Mouse (Mus musculus): ENCODE data around the gene Samm50.

The Samm50 gene

DNA sequence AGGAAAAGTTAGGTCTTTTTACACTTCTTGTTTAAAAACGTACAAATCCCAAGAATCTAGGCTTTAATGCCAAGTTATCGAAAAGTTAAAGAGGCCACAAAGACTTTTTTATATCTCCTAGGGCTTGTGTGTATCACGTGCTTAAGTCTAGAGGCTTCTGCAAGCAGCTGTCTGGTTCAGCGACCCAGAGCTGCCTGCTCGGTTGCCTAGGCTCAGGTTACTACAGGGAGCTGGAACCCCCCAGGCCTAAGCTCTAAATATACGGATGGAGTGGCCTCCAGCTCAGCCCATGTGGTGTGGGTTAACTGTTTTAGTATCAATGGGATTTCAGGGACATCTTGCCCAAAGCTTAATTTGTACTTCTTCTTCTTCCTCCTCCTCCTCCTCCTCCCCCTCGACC is 49.5 kb downstream of the Samm50 start:
- DNase-seq = no peak

DNA sequence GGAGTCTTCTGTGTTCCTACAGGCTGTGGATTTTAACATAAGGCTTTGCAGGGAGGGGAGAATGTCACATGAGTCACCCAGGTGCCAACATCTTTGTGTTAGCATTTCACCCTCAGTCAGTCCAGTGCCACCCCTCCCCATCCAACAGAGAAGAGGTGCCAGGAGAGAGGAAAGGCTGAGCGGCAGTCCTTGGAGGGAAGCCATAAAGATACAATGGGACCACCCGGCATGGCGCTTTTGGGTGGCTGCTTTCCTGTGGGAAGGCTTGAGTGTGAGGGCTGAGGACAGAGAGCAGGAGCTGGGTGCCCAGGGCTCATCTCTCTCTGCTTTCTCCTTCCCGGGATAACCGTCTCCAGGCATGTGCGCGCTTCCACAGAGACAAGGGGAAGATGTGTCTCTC is 53.1 kb downstream of the Samm50 start:
- DNase-seq = no peak

DNA sequence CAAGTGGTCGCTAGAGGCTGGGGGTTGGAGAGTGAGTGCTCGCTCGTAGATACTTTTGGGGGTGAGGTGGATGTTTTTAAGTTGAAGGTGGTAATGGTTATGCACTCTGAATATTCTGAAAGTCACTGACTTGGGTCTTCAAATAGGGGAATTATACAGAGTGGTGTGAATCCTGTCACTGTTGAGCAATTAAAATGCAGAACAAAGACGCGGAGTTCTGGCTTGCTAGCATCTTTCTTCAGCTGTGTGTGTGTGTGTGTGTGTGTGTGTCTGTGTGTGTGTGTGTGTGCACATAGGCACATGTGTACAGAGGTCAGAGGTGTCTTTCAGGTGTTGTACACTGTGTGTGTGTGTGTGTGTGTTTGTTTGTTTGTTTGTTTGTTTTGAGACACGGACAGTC is 54.2 kb downstream of the Samm50 start:
- no peak for DNase-seq

DNA sequence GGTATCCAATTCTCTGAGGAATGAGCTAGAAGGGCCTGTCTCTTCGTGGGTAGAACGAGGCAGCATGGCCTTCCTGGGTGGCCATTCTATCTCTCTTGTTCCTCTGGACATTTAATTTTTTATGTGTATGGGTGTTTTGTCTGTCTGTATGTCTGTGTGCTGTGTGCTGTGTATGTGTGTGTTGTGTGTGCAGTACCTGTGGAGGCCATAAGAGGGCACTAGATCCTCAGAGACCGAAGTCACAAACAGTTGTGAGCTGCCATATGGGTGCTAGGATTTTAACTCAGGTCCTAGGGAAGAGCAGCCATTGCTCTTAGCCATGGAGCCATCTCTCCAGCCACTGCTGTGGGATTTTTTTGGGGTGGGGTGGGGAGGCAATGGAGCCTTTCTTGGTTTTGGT is 55.3 kb downstream of the Samm50 start:
- DNase-seq = no peak

DNA sequence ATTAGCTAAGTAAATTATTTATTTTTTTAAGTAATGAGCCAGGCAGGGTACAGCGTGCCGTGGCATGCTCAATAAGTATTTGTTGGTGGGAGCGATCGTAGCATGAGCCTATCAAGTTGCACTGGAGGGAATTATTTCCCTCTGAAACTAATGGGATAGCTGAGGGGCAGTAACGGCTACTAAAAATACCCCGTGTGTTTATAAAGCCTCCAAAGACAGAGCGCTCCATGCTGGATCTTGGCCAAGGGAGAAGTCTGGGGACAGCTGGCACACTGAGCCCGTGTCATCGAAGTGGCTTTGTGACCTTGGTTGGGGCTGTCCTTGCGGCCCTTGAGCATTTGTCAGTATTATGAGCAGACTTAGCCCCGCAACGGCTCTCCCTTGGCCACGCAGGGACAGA is 59.2 kb downstream of the Samm50 start:
- no peak for DNase-seq

DNA sequence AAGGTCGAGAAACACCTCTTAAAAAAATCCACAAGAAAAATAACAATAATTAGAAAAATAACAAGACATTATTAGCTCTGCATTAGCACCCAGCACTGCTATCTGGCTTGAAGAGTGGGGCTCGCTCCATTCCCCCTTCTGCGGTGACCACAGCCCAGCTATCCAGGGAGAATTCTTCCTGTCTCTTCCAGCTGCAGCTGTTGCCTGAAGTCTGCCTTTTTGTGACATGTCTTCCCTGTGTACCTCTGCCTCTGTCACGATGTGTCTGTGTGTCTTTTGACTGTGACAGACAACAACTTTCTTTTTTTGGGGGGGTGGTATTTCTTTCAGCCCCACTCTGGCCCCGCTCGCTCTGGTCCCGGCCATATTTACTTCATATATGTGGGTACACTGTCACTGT is 60.6 kb downstream of the Samm50 start:
- DNase-seq = no peak

DNA sequence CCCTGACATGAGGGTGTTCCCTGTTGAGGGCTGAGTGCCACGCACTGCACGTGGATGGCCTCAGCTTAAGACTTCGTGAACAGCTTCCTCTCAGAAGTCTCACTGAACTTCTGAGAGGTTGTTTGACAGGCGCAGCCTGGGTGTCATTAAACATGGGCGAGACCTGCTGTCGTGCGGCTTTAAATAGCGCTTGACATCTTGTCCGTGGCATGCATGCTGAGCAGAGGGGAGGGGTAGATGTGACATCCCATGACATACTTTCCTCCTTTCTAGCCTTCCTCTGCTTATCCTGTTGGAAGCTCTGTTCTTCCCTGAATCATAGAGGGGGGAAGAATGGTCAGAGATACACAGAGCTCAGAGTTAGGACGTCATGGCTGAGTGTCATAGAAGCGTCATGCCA is 61.7 kb downstream of the Samm50 start:
- no peak for DNase-seq

DNA sequence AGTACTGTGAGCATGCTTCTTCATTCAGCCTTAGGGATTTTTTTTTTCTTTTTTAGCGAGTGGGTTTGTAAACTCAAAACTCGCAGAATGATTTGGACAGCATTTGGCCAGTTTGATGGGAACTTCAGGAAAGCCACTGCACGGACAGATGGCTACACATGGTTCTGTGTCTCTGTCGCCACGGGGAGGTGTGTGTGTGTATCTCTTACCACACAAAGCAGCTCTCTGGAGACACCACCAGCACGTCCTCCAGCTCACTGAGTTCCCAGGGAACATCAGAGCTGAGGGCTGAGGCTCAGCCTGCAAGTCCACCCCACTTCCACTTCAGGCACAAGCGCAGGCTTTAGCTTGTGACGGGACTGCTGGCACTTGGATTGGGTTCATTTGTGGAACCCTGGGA is 62.3 kb downstream of the Samm50 start:
- DNase-seq = no peak

DNA sequence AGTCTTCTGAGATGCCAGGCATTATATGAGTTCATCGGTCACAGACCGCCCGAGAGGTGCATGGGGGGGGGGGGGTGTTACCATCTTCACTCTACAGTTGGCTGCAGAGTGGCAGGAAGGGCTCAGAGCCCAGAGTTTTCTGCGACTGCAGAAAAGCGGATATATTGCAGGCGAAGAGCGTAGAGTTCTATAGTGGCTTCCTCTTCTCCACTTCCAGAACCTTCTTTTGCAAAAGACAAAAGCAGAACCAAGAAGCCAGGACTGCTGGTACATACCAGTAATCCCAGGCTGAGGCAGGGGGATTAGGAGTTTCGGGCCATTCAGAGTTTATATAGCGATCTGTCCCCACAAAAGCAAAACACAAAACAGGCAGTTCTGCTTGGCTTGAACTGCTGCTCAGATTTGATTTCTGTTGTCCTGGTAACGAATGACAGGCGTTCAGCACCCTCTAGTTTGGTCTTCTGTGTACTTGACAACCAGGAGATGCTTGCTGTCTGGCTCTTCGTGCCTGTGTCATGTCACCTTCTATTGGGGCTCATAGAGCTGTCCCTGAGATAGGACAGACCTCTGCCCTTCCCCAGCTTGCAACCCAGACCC is 64.3 kb downstream of the Samm50 start:
- DNase-seq = no peak

DNA sequence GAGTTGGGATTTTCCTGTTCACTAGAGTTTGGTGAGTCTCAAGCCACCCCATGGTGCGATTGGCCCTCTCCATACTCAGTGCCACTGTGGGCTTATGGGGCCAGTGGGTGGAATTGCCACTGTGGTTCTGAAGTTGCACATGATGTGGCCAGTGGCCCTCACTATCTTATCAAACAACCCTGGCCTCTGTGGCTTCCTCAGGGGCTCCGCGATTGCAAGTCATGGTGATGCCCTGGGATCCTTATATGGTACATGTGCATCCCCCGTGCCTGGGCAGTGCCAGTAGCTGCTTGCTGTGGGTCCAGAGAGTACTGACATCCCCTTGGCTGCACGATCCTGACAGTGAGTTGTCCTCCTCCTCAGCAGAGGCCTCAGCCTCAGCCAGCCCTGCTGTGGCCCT is 64.8 kb downstream of the Samm50 start:
- peak; percentile 39 for DNase-seq

DNA sequence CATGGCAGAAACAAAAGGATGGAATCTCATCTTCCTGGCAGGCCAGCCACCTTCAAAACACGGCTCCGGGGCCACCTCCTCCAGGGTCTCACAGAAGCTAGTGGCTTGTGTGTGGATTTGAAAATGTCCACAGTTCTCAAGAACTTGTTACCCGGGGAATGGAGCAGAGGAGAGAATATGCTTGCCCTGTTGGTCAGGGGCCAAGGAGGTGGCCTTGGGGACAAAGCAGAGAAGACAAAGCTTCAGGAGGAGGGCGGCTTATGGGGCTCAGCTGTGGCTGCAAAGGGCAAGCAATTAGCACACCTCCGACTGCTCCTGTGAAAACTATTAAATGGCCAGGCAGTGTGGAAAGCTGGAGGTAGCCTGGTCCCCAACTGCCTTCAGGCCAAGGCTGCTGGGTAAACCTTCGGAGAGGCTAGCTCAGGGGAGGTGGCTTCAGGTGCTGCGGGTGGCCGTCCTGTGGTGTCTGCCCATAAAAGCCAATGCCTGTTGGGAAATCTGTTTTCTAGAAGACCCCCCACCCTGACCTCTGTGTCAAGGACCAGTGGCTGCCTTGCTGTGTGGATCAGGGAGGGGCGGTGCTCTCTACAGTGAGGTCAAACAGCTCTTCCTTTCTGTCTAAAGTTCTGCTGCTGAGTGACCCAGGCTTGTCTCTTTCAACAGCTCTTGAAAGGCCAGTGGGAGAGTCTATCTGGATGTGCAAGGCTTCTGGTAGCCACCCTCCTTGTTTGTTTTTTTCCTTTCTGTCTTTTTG is 66.7 kb downstream of the Samm50 start:
- no peak for DNase-seq

DNA sequence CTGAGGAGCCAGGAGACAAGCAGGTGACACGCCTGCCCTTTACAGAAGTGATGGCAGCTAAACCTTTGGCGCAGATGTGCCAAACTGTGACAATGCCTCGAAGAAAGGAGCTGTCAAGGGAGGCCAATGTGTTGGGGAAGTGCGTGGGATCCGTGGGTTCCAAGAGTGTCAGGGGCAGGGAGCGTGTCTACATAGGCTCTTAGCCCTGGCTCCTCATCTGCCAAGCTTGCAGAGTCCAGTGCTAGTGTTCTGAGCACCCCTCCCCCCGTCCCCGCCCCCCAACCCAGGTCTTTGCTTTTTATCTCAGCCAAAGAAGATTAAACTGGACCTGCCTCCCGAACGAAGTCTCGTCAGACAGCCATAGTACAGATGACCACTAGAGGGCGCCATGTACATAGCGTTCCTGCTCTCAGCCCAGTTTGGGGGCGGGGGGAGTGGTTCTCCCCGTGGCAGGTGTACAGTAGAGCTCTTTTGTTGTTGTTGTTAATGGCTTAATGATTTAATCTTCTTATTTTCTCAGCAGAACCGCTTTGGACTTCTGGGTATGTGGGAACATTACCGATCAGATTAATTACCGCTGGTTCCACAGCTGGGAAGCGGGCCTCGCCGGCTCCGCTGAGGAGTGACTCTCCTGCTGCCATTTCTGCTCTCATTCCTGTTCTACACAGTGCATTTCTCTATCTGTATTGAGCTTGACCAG is 68.2 kb downstream of the Samm50 start:
- peak; percentile 74 for DNase-seq

DNA sequence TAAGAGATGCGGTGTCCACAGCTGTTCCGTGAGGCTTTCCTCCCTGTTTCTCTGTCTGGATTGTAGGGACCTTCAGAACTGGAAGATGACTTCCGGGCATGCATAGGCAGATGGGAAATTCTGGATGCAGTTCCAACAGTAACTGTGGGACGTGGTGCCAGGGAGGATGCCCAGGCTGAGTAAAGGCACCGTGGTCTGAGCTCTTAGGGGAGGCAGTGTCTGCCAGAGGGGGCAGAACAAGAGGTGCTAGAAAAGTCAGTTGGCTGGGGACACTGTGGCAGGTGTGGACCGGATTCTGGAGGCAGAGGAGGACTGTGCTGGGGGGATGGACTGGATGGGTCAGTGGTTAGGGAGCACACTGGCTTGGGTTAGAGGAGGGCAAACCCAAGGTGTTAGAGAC is 70.6 kb downstream of the Samm50 start:
- DNase-seq = no peak

DNA sequence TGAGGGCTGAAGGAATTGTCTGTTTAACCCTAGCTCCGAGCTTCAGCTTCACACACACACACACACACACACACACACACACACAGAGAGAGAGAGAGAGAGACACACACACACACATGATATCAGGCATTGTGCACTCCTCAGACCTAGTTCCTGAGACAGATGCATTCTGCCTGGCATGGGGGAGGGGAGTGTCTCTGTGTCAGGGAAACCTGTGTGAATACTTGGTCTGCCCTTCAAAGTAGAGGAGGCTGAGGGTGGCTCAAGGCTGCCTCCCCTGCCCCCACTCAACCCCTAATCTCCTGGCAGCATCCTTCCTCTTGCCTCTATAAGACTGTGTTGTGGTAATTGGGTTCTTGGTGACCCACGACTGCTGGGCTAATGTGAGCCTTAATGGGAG is 71.5 kb downstream of the Samm50 start:
- peak; percentile 33 for DNase-seq

DNA sequence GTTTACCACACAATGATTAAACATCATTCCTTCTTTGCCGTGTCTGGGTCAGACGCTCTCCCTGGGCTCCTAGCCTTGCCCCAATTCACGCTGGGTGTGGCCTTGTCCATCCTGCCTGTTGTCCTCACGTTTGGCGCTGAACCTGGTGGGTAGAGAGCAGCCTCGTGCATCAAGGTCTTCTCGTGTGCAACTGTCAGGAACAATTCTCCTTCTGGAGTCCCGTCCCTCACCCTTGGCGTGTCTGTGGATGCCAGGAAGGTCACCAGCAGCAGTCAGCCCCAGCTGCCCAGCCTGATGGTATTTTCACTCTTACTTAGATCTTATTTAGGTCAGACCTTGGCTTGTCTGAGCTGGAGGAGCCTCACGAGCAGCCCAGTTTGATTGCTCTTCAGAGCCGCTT is 73.1 kb downstream of the Samm50 start:
- no peak for DNase-seq

DNA sequence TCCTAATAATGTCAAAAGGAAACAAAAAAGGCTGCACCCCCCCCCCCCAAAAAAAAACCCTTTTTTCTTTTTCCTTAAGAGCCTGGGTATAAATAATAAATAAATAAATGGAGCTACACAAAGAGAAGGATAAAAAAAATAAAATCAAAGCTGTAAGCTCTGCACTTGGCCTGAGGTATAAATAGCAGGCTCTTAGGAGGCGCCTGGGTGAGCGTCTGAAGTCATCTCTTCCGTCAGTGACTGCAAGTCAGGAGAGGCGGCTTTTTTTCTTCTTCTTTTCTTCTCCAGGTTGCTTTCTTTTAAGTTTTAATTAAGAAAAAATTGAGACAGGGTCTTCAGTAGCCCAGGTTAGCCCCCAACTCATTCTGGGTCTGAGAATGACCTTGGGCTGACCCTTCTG is 74.2 kb downstream of the Samm50 start:
- no peak for DNase-seq

Data from liver (tissue).